In genomic region chr4:116700964-116701363, GRCm38 (mm10) we compare ENCODE assay signal across 9 mouse cellular contexts.
"Had no signal": no experiment of that assay in that cellular context is flagged by ENCODE, and none has a peak within 500 bp of the region (broad histone marks: within the 10 kb centered on the region; RNA-seq: fewer than 3 reads in every experiment).

No protein-coding gene starts in this region.

- H3K9ac ChIP-seq: limb, embryonic 15.5 days; liver, embryonic 13.5 days; midbrain, embryonic 15.5 days had no signal

- H3K4me1 ChIP-seq: limb, embryonic 15.5 days; midbrain, embryonic 15.5 days had no signal

- H3K27me3 ChIP-seq: limb, embryonic 15.5 days; liver, embryonic 13.5 days; midbrain, embryonic 15.5 days had no signal

- H3K4me2 ChIP-seq: limb, embryonic 15.5 days; liver, embryonic 13.5 days; midbrain, embryonic 15.5 days had no signal

- H3K4me3 ChIP-seq: left cerebral cortex, adult 2 months; limb, embryonic 15.5 days; liver, embryonic 13.5 days; midbrain, embryonic 15.5 days had no signal

- H3K9me3 ChIP-seq: limb, embryonic 15.5 days; liver, embryonic 13.5 days; midbrain, embryonic 15.5 days had no signal

- ATAC-seq: intestine, postnatal 0 days; midbrain, embryonic 15.5 days had no signal

- DNase-seq: kidney, postnatal 14 days; liver, embryonic 13.5 days; lung, adult 18-20 months; thymus, adult 18-20 months; thymus, postnatal 14 days had no signal

- H3K27ac ChIP-seq: left cerebral cortex, adult 2 months; limb, embryonic 15.5 days; liver, embryonic 13.5 days; midbrain, embryonic 15.5 days had no signal
